Mouse (Mus musculus): ENCODE data around the gene Ipo4. TPM values are rescaled to one million over a fixed set of nuclear protein-coding genes. Genes with fewer than 3 reads are reported as not detected.

Gene Ipo4
- polyA plus RNA-seq, 1 experiment from 2014 or later, result 36.5 TPM

DNA sequence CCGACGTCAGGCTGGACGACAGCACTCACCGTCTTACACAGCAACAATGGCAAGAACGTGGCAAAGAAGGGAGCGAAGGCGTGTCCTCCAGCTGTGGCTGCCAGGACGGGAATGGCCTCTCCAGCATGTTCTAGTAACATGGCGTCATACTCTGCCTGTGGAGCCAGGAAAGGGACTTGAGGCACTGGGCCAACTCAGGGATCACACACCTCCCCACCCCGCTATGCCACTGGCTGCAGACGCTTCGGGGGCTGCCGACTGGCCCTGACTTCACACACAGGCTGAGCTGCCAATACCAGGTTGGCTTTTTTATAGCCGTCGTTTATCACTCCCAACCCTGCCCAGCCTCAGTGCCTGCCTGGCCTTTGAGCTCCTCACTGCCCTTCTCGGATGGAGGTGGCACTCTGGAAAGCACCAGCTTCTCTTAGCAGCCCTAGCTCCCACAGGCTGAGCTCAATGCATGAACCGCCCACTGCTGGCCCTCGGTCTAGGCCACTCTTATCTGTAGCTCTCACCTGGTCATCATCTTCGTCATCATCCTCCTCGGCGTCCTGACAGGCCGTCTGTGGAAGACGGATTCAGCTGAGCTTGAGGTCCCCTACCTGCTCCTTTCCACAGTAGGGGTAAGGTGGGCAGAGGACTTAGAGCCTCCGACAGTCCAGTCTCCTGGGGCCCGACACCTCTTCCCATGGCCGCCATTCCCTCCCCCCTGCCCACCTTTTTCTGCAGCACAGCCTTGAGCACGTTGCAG is 7.5 kb downstream of the Ipo4 start:
- no peaks in the 10 kb centered on the region for H3K9me3 ChIP-seq (replicated peaks)
- no peak overlapping the region for H3K9ac ChIP-seq
- DNase-seq (no peak), ATAC-seq (ENCODE audit: low read depth) (peak; percentile 55)
- peaks cover 17% of the 10 kb centered on the region for H3K4me1 ChIP-seq (replicated peaks)
- no peak overlapping the region for H3K4me2 ChIP-seq
- no peak overlapping the region; the same call in 1 of the 2 replicates for H3K27ac ChIP-seq
- peaks cover 94% of the 10 kb centered on the region for H3K36me3 ChIP-seq
- no peaks in the 10 kb centered on the region for H3K27me3 ChIP-seq
- no peak overlapping the region for H3K4me3 ChIP-seq (replicated peaks)
- 73% methylated on average over 27 of the region's 27 CpGs for WGBS (ENCODE audit: insufficient replicate concordance)

DNA sequence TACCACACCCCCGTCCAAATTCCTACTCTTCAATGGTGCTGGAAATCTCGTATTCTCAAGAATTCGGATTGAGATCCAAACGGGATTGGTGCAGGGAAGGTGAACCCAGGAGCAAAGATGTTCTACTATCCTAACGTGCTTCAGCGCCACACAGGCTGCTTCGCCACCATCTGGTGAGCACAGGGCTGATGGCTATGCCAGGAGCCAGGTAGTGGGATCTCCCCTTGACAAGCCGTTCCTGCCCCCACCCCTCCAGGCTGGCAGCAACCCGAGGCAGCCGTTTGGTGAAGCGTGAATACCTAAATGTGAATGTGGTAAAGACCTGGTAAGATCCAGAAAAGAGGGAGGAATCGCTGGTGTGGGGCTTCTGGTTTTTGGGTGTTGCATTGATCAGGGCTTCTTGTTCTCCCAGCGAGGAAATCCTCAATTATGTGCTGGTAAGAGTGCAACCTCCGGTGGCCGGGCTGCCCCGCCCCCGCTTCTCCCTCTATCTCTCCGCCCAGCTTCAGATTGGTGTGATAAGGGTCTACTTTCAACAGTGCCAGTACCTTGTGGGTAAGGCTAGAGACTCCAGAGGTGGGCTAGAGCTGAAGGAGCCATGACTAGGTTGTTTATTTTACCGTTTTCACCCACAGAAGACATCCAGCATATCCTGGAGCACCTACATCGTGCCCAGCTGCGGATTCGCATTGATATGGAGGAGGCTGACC is 17.1 kb downstream of the Ipo4 start:
- Histone ChIP-seq H3K4me3 (replicated peaks) (peak overlapping the region; percentile 51), H3K9ac (peak overlapping the region; percentile 62), H3K4me2 (peak overlapping the region; percentile 77), H3K4me1 (replicated peaks) (peaks cover 57% of the 10 kb centered on the region), H3K27ac (peak overlapping the region; percentile 47), H3K36me3 (no peaks in the 10 kb centered on the region), H3K27me3 (no peaks in the 10 kb centered on the region), H3K9me3 (replicated peaks) (no peaks in the 10 kb centered on the region)
- peak; percentile 56 for ATAC-seq (ENCODE audit: low read depth)
- WGBS (ENCODE audit: insufficient replicate concordance), result 17% methylated on average over 22 of the region's 22 CpGs
- peak; percentile 66 for DNase-seq

DNA sequence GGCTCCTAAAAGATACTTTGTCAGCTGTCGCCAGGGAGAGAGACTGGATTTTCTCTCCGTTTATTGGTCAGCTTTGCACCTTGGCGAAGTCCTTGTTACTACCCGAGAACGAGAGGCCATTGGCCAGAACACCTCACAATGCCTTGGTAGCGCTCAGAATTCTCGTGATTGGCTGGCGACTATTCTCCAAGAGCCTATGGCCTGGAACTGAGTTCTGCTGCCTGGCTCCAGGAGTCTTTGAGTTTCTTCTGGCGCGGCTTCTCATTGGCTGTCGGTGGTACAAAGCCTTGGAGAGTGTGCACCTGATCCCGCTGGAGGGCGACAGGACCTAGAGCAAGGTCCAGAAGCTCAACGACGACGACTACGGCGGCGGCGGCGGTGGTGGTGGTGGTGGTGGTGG is 17.9 kb downstream of the Ipo4 start, which contains the start of gene Rec8:
Rec8 (plus strand) TSS at position 216 of the 400 bp plus-strand sequence.
- peak; percentile 39 for DNase-seq
- Histone ChIP-seq H3K27ac (peak within 1 kb of the TSS; percentile 59), H3K9me3 (replicated peaks) (no peaks in the 10 kb centered on the region), H3K27me3 (no peaks in the 10 kb centered on the region), H3K4me2 (peak within 1 kb of the TSS; percentile 77), H3K36me3 (no peaks in the 10 kb centered on the region), H3K4me1 (replicated peaks) (peaks cover 66% of the 10 kb centered on the region), H3K4me3 (replicated peaks) (peak within 1 kb of the TSS; percentile 51), H3K9ac (peak within 1 kb of the TSS; percentile 62)
- 21% methylated on average over 21 of the region's 21 CpGs for WGBS (ENCODE audit: insufficient replicate concordance)
- ATAC-seq (ENCODE audit: low read depth), result peak; percentile 73

DNA sequence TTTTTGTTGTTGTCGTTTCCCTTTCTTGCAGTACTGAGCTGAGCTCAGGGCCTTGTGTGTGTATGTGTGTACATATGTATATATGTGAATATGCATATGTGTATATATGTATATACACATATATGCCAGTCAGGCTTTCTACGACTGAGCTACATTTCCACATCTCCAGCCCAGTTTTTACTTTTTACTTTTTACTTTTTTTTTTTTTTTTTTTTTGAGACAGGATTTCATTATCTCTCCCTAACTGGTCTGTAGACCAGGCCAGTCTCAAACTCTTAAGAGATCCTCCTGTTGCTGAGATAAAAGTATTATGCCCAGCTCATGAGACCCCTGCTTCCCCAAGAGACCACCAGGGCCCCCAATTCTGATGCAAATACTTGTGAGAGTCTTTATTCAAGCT is 18.9 kb downstream of the Ipo4 start:
- DNase-seq, result no peak
- Histone ChIP-seq H3K9me3 (replicated peaks) (no peaks in the 10 kb centered on the region), H3K27ac (peak overlapping the region; percentile 59), H3K27me3 (no peaks in the 10 kb centered on the region), H3K4me3 (replicated peaks) (no peak overlapping the region), H3K4me2 (no peak overlapping the region), H3K36me3 (no peaks in the 10 kb centered on the region), H3K9ac (0 out of 2 replicates have a peak overlapping the region, but pooled peaks have one; percentile 62), H3K4me1 (replicated peaks) (peaks cover 65% of the 10 kb centered on the region)
- no peak for ATAC-seq (ENCODE audit: low read depth)
- WGBS (ENCODE audit: insufficient replicate concordance), result 55% methylated on average over 2 of the region's 2 CpGs

DNA sequence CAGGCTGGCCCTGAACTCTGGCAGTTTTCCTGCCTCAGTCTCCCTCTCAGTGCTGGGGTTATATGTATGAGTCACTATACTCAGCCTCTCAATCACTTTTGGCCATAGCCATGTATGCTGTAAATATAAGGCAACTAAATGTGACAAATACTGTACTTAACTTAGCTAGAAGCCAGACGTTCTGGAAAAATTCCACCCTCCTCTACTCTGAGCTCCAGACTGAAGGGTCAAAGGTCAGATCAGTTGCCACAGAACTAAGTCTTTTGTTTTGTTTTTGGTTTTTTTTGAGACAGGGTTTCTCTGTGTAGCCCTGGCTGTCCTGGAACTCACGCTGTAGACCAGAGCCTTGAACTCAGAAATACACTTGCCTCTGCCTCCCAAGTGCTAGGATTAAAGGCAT is 19.9 kb downstream of the Ipo4 start:
- no peak overlapping the region for H3K4me2 ChIP-seq
- H3K9ac ChIP-seq, result no peak overlapping the region
- DNase-seq (no peak), ATAC-seq (ENCODE audit: low read depth) (no peak)
- H3K27me3 ChIP-seq, result no peaks in the 10 kb centered on the region
- no peak overlapping the region for H3K4me3 ChIP-seq (replicated peaks)
- H3K4me1 ChIP-seq (replicated peaks), result peaks cover 61% of the 10 kb centered on the region
- H3K9me3 ChIP-seq (replicated peaks), result no peaks in the 10 kb centered on the region
- 62% methylated on average over 2 of the region's 2 CpGs for WGBS (ENCODE audit: insufficient replicate concordance)
- H3K36me3 ChIP-seq, result peaks cover 2% of the 10 kb centered on the region
- peak overlapping the region; percentile 89 for H3K27ac ChIP-seq

DNA sequence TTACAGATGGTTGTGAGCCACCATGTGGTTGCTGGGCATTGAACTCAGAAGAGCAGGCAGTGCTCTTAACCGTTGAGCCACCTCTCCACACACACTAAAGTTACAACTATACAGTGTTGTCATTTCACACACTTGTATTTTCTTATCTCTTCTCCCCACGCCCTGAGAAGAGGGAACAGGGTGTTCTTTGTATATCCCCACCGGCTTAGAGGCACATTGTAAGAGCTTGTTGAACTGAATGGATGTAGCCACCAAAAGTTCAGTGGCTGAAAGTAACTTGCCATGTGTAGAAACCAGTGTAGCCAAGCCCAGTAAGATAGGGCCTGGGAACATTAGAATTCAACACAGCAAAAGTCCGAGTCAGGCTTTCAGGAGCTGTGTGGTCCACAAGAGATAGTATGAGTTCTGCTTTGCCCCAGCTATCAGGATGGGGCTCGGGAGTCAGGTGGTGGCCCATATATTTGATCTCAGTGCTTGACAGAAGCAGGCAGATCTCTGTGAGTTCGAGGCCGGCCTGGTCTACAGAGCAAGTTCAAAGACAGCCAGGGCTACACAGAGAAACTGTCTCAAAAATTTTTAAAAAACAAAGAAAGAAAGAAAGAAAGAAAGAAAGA is 21.1 kb downstream of the Ipo4 start:
- no peaks in the 10 kb centered on the region for H3K9me3 ChIP-seq (replicated peaks)
- no peaks in the 10 kb centered on the region for H3K27me3 ChIP-seq
- H3K9ac ChIP-seq, result peak overlapping the region; percentile 36; the same call in 1 of the 2 replicates
- no peak overlapping the region for H3K4me3 ChIP-seq (replicated peaks)
- peaks cover 12% of the 10 kb centered on the region for H3K36me3 ChIP-seq
- 0 out of 2 replicates have a peak overlapping the region, but pooled peaks have one; percentile 19 for H3K4me2 ChIP-seq
- 26% methylated on average over 7 of the region's 7 CpGs for WGBS (ENCODE audit: insufficient replicate concordance)
- peak; percentile 81 for ATAC-seq (ENCODE audit: low read depth)
- peak overlapping the region; percentile 89 for H3K27ac ChIP-seq
- peaks cover 61% of the 10 kb centered on the region for H3K4me1 ChIP-seq (replicated peaks)
- peak; percentile 54 for DNase-seq

DNA sequence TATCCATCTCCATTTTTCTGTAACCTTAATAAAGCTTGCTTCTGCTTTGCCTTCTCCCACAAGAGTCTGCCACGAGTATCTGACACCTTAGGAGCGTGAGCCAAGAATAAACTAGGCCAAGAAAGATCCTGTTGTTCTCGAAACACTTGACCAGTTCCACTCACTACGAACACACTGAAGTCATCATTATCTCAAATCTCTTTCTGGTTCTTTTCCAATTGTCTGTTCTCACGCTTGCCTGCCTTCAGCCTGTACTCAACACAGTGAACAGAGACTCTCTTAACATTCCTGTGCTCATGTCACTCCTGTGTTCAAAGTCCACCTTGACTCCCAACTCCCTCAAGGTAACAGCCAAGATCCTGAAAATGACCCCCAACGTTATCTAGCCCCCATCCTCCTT is 22.4 kb downstream of the Ipo4 start:
- H3K4me2 ChIP-seq, result no peak overlapping the region
- H3K4me3 ChIP-seq (replicated peaks), result no peak overlapping the region
- no peaks in the 10 kb centered on the region for H3K9me3 ChIP-seq (replicated peaks)
- H3K4me1 ChIP-seq (replicated peaks), result peaks cover 59% of the 10 kb centered on the region
- no peak for DNase-seq
- ATAC-seq (ENCODE audit: low read depth), result no peak
- no peaks in the 10 kb centered on the region for H3K27me3 ChIP-seq
- WGBS (ENCODE audit: insufficient replicate concordance), result 60% methylated on average over 6 of the region's 6 CpGs
- peak overlapping the region; percentile 82 for H3K27ac ChIP-seq
- peaks cover 25% of the 10 kb centered on the region for H3K36me3 ChIP-seq
- no peak overlapping the region for H3K9ac ChIP-seq

DNA sequence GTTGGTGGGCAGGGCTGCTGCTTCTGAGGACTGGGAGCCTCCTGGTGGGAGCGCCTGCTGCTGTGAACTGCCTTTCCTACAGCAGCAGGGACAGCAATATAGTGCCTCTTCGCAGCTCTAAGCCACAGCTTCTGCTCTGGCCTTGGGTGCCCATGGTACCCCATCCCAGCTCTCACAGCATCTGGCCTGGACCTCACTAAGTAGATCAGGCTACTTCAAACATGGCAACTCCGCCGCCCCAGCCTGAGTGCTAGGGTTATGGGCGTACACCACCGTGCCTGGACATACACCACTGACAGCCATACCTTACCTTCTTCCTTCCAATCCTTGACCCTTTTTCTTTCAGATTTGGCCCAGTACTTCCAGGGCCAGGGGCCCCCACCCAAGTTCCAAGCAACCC is 27.4 kb downstream of the Ipo4 start:
- Histone ChIP-seq H3K27me3 (no peaks in the 10 kb centered on the region), H3K4me1 (replicated peaks) (peaks cover 62% of the 10 kb centered on the region), H3K36me3 (peaks cover 63% of the 10 kb centered on the region), H3K4me2 (0 out of 2 replicates have a peak overlapping the region, but pooled peaks have one; percentile 6), H3K9ac (no peak overlapping the region), H3K27ac (no peak overlapping the region), H3K4me3 (replicated peaks) (no peak overlapping the region), H3K9me3 (replicated peaks) (no peaks in the 10 kb centered on the region)
- 90% methylated on average over 6 of the region's 6 CpGs for WGBS (ENCODE audit: insufficient replicate concordance)
- no peak for ATAC-seq (ENCODE audit: low read depth)
- no peak for DNase-seq

DNA sequence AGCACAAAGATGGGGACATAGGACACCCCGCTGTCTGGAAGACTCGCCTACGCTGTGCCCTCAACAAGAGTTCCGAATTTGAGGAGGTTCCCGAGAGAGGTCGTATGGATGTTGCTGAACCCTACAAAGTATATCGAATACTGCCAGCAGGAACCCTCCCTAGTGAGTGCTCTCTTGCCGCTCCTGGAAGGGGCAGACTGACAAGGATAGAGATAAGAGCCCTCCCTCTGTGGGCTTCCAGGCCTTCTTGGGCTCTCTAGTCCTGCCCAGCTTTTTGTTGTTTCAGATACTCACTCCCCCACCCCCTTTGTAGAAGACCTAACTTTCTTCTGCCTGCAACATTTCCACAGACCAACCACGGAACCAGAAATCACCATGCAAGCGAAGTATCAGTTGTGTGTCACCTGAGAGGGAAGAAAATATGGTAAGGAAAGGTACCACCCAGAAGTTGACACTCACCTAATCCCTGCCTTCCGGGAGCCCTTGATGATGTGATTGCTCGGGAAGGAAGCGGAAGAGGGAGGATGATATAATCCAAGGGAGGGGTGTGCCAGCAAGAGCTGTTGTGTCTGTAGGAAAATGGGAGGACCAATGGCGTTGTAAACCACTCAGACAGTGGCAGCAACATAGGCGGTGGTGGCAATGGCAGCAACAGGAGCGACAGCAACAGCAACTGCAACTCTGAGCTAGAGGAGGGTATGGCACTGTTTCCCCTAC is 29.9 kb downstream of the Ipo4 start:
- DNase-seq (peak; percentile 31), ATAC-seq (ENCODE audit: low read depth) (peak; percentile 30)
- Histone ChIP-seq H3K4me3 (replicated peaks) (peak overlapping the region; percentile 64), H3K4me1 (replicated peaks) (peaks cover 65% of the 10 kb centered on the region), H3K4me2 (peak overlapping the region; percentile 85), H3K9ac (peak overlapping the region; percentile 78), H3K9me3 (replicated peaks) (no peaks in the 10 kb centered on the region), H3K27ac (peak overlapping the region; percentile 77), H3K36me3 (peaks cover 86% of the 10 kb centered on the region), H3K27me3 (no peaks in the 10 kb centered on the region)
- 66% methylated on average over 16 of the region's 16 CpGs for WGBS (ENCODE audit: insufficient replicate concordance)

DNA sequence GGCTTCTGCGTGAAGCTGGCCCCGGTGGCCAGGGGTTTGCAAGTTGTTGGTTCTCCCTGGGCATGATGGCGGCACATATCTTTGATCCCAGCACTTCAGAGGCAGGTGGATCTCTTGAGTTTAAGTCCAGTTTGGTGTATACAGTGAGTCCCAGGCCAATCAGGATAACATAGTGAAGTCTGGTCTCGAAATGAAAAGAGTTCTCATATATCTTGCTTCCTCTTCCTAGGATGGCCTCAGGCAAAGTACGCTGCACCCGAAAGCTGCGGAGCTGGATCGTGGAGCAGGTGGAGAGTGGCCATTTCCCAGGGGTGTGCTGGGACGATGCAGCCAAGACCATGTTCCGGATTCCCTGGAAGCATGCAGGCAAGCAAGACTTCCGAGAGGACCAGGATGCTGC is 30.9 kb downstream of the Ipo4 start:
- peaks cover 88% of the 10 kb centered on the region for H3K36me3 ChIP-seq
- H3K27ac ChIP-seq, result peak overlapping the region; percentile 90
- peak overlapping the region; percentile 64 for H3K4me3 ChIP-seq (replicated peaks)

More for the DNA sequence above, 30.9 kb downstream of the Ipo4 start:
- peak overlapping the region; percentile 85 for H3K4me2 ChIP-seq
- H3K9ac ChIP-seq, result peak overlapping the region; percentile 78
- DNase-seq (no peak), ATAC-seq (ENCODE audit: low read depth) (no peak)
- H3K9me3 ChIP-seq (replicated peaks), result no peaks in the 10 kb centered on the region
- H3K4me1 ChIP-seq (replicated peaks), result peaks cover 65% of the 10 kb centered on the region
- H3K27me3 ChIP-seq, result no peaks in the 10 kb centered on the region
- 85% methylated on average over 11 of the region's 11 CpGs for WGBS (ENCODE audit: insufficient replicate concordance)
